Mouse (Mus musculus) E14TG2a.4 (cell line): ENCODE results near the gene Hmgcll1.

Experiments
- CTCF ChIP-seq: conservative IDR thresholded peaks from 2 replicates; pipeline ENCODE4 v1.5.1; 2014; ENCODE audit warnings: low read length
- NANOG ChIP-seq: IDR thresholded peaks from 2 replicates; pipeline ENCODE4 v1.6.1; 2014; ENCODE audit warnings: borderline replicate concordance, low read length, mixed read lengths

- TF ChIP-seq CTCF (no peak), NANOG (no peak)
Observed at GRCm38 (mm10) chr9:76145593-76145992, 130.9 kb downstream of the Hmgcll1 start.
